Mouse (Mus musculus) kidney, postnatal 10 days (tissue): Measurements from ENCODE around the gene Sec22c.

Experiments used
- DNase-seq: peaks from one replicate; pipeline ENCODE4 v3.0.0; 2021; ENCODE audit warnings: mixed read lengths

Sec22c gene

DNA sequence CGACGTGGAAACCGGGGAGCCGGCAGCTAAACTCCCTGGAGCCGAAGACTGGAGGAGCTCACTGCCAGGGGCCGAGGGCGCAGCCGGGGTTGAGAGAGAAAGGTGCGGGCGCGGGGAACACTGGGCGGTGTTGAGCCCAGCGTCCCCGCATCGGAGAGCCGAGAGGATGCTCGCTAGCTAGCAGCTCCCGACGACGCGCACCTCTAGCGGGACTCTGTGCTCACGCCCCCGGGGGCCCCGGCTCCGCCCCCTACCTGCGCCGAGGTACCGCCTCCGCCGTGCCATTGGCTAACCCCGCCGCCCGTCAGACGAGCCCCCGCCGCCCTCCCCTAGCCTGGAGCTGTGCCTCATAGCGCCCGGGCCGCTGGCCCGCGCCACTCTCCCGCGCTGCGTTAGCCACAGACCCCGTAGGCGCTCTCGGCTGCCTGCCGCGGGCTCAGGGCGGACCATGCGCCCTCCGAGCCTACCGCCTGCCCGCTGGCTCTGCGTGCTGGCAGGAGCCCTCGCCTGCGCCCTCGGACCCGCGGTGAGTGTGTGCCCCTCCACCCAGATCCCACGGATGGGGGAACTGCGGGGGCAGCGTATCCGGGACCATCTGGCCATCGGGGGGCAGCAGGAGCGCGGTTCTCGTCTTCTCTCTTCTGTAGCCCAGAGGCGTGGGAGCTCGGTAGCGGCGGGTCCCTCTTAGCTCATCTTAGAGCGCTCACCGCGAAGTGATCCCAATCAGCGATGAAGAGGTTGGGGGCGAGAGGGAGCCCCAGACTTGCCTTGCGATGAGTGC lies 62.7 kb downstream of the Sec22c start, which contains the start of gene Vipr1:
Gene Vipr1, plus strand, starts transcription at position 316 of the 781 bp plus-strand sequence.
- DNase-seq, result peak; percentile 81

DNA sequence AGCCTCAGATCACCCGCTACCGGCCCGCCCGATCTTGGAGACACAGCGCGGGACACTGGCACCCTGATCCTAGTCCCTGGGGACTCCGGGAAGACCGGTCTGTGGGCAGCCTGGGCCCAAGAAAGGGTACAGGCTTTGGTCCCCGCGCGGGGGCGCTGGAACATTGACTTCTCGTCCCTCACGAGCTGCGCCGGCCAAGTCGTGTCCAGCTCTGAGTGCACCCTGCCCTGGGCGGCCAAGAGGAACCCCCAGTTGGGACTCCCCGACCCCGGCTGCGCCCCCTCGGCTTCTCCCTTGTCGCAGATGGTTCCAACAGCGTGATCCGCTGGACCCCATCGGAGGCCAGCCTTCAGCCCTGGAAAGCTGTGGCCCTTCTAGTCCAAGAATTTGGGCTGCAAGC lies 63.3 kb downstream of the Sec22c start, which contains the start of gene Lyzl4:
Gene Lyzl4, minus strand, starts transcription at position 96 of the 400 bp plus-strand sequence.
- peak; percentile 90 for DNase-seq

DNA sequence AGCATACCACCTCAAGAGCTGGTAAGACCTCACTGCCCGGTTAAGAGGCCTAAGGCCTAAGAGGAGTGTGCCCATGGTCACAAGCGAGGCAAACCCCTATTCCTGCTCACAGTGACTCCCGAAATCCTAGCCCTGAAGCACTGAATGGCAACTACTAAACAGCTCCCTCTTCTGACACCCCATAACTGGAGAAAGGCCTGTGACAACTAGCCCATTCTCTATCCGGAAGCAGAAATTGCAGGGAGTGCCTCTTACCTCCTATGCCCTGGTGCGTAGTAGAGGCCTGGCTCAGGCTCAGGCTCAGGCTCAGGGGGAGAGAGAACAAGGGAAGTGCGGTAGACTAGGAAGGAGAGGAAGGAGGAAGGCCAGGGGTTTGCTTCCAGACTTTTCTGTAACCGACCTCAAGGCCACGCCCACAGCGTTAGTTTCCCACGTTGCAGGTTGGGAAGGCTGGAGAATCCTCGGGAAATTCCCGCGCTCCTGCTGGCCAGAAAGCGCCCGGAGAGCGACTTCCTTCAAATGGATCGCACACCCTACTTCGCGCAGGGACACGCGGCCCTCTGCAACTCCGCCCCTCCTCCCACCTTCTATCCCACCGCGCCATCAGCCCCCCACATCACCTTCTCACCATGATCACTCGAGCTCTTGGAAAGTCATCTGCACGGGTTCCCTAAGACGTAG lies 63.9 kb downstream of the Sec22c start:
- peak; percentile 43 for DNase-seq

DNA sequence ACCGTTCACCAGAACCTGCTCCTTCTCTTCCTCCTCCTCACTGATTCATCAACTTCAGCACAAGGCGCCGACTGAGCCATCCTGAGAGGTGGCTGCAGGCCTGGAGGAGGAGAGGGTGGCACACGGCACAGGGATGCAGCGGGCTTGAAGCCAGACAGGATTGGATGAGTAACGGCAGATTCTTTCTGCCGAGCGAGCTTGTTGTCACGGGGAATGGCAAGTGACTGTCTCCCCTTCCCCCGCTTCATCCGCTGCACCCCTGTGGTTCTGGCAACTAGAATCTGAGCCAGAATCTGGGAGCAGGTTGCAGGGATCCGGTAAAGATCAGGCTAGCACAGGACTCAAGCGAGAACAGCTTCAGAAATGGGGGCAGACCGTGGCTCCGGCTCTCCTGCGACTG lies 65.5 kb downstream of the Sec22c start:
- no peak for DNase-seq

DNA sequence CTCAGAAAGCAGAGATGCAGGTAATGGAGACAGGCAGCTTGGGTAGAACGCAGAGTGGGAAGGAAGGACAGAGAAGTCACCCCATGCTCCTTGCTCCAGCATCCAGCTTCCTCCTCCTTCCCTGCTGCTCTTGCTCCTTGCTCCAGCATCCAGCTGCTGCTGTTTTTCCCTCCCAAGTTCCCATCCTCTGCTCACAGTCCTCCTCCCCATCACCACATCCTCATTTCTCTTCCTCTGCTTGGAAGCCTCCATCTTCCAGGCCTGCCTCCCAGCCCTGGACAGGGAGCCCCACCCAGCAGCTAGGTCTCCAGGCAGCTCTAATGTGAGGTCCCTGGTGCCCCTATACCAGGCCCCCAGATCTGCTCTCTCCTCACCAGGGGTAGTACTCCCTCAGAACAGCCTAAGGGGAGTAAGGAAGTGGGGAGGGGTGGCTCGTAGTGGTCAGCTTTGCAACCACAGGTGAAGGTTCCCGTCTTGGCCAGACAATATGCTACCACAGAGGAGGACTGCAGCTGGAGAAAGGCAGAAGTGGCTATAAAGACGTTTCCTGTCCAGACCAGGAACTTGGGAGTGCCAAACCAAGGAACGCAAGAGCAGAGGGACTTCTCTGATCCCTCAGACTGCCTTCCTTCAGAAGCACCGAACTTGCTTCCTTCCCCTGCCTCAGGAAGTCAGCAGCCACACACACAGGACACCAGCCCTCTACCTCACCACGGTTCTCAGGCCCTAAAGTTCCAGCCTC lies 69.3 kb downstream of the Sec22c start:
- no peak for DNase-seq

DNA sequence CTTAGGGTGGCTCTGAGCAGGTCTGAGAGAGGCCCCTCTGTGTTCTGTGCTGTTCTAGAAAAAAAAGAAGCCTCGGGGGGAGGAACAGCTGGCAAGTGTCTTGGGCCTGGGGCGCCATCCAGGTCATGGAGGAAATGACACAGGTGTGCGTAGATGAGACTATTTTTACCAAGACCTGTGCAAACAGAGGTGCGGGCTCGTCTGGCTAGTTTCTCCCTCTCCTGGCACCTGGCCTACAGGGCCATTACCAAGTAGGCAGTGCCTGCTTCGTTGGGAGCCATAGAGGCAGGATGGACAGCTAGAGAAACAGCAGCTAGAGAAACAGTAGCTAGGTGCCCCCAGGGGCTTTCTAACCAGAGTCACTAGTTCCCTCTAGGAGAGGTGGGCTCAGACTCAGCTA lies 72.0 kb downstream of the Sec22c start:
- no peak for DNase-seq

DNA sequence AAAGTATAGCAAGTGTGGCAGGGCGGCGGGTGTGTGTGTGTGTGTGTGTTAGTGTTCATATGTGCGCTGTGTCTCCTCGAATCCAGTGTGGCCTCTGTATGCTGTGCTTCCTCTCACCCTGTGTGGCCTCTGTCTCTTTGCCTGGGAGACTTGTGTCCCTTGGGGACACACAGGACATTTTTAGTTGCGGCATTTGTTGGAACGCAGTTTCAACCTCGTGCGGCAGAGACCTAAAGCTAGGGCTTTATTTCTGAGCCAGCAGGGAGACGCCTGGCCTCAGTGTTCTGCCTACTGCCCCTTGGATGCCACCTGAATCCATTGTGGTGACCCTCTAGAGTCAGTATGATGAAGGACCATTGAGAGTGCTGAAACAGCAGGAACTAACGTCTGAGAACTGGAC lies 72.4 kb downstream of the Sec22c start:
- no peak for DNase-seq

DNA sequence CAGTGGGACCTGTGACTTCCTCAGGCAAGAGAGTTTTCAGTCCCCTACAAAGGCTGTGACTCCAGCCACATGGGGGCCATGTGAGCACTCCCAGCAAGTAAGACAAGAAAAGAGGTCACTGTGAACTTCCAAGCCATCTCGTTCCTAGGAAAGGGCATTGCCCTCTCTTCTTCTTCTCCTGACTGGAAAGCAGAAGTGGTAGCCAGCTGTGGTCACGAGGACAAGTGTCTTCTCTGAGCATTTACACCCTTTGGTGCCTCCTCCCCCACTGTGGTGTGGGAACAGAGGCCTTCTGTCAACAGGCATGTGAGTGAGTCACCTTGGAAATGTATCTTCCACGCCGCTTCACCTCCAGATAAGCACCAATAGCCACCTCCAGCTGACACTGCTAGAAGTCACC lies 73.3 kb downstream of the Sec22c start:
- DNase-seq, result no peak

DNA sequence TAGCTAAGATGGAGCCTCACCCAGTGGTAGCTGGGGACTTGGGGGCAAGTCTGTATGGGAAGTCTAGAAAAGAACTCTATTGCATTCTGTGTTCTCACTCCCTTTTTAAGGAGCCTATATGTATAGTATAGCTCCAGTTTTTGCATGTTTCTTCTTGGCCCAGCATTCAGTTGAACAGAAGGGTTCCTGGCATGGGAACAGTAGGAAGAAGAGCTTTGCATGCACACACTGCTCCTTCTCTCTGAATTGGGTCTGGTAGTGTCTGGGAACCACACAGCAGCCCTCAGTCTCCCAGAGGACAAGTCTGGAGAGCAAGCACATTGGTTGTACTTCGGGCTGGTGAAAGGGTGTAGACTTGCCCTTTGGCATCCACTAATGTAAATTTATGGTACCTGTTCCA lies 74.7 kb downstream of the Sec22c start:
- no peak for DNase-seq
